Mouse (Mus musculus): ENCODE measurements around the gene Majin.

Majin gene

DNA sequence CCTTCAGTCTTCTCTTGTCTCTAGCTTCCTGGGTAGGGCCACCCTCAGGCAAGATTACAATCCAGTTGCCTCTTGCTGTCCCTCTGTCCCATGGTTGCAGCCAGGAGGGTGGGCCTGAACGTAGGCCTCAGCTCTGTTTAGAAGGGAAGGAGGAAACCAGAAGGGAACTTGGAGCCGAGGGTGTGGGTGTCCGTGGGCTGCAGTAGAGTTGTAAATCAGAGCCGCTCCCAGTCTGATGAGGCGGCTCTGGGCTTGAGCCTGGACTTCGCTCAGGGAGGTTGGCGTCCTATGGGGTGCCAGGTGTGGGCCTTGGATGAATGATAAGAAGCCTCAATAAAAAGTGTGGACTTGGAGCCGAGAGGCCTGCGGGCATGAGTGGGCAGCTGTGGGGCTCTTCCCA, 80.0 kb downstream of the Majin start:
- DNase-seq = peak in 1 of 2 experiments; percentile 63

GRCm38 (mm10) chr19:6264945-6265344, 80.8 kb downstream of the Majin start:
- no peak for DNase-seq

GRCm38 (mm10) chr19:6265727-6266182, 81.6 kb downstream of the Majin start:
- DNase-seq = peak in 1 of 2 experiments; percentile 36

- DNase-seq = peak; percentile 56 to 63
These were observed 83.3 kb downstream of the Majin start for GRCm38 (mm10) chr19:6267306-6268169.

DNA sequence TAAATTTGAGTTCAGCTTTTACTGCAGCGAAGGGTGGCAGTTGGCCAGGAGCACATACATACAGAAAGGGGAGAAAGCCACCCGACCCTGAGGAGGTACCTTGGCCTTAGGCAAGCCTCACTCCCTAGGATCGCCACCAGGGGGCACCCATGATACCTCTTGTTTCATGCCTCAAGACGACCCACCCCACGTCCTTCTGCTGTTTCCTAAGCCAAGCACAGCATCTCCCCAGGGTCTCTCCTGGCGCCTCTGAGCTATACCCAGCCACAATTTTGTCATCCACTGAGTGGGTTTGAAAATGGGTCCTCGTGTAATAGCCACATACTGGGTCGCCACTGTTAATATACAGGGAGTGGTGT, 84.0 kb downstream of the Majin start:
- DNase-seq = peak; percentile 89 to 94

GRCm38 (mm10) chr19:6268670-6269132, 84.5 kb downstream of the Majin start:
- no peak for DNase-seq

DNA sequence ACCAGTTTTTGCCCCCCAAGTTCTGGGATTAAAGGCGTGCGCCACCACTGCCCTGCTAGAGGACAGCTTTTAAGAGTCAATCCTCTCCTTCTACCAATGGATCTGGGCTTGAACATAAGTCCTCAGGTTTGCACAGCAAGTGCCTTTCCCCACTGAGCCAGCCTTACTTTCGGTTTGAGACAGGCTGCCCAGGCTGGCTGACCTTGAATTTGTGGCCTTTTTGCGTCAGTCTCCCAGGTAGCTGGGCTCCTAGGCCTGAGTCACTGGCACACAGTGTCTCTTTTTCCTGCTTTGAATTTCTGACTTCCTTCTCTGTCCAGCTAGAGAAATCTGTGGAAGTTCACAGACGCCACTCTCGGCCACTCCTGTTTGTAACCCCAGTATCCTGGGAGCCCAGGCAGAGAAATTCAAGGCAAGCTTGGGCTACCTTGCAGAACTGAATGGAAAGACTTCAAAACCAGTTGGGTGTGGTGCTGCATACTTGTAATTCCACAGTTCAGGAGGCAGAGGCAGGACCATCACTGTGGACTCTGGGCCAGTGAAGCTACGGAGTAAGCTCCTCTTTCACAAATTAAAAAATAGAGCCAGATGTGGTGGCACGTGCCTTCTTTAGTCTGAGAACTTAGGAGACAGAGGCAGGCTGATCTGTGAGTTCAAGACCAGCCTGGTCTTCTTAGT, 85.7 kb downstream of the Majin start:
- DNase-seq = peak in 1 of 2 experiments; percentile 31

- no peak for DNase-seq
These were observed 86.5 kb downstream of the Majin start for GRCm38 (mm10) chr19:6270661-6271060.

GRCm38 (mm10) chr19:6271206-6271605, 87.0 kb downstream of the Majin start:
- peak; percentile 56 to 61 for DNase-seq

GRCm38 (mm10) chr19:6272053-6272452, 87.9 kb downstream of the Majin start:
- peak; percentile 74 to 88 for DNase-seq

- no peak for DNase-seq
These were observed 88.5 kb downstream of the Majin start for GRCm38 (mm10) chr19:6272738-6273137.

DNA sequence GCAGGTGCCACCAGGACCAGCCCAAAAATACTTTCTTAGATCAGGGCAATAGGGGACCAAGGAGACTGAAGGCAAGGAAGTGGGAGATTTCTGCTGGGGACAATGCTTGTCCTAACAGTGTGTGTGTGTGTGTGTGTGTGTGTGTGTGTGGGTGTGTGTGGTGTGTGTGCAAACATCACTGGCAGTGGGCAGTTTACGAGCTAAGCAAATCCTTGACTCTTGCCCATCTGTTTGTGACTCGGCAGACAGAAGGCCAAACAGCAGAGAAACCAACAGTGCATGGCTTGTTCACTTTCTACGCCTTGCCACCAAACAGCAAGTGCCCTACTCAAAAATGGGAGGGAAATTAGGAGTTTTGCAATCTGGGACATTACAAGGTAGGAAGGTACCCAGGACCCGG, 89.4 kb downstream of the Majin start:
- no peak for DNase-seq

All from kidney, postnatal 36 days (tissue).